Mouse (Mus musculus) cerebellum, adult 2 months (tissue): ENCODE results near the gene Trappc1.

Source experiments
- CTCF ChIP-seq: fragments of 200-500 bp; IDR thresholded peaks from 2 replicates; pipeline ENCODE4 v1.5.1; 2011; ENCODE audit warnings: low read depth, mild to moderate bottlenecking, control low read depth, low read length, moderate library complexity, borderline replicate concordance; ENCODE audit not compliant: insufficient read depth
- POLR2A ChIP-seq: fragments of 200-500 bp; IDR thresholded peaks from 2 replicates; pipeline ENCODE4 v1.6.1; 2011; ENCODE audit warnings: low read length, control low read depth, borderline replicate concordance; ENCODE audit not compliant: insufficient read depth

DNA sequence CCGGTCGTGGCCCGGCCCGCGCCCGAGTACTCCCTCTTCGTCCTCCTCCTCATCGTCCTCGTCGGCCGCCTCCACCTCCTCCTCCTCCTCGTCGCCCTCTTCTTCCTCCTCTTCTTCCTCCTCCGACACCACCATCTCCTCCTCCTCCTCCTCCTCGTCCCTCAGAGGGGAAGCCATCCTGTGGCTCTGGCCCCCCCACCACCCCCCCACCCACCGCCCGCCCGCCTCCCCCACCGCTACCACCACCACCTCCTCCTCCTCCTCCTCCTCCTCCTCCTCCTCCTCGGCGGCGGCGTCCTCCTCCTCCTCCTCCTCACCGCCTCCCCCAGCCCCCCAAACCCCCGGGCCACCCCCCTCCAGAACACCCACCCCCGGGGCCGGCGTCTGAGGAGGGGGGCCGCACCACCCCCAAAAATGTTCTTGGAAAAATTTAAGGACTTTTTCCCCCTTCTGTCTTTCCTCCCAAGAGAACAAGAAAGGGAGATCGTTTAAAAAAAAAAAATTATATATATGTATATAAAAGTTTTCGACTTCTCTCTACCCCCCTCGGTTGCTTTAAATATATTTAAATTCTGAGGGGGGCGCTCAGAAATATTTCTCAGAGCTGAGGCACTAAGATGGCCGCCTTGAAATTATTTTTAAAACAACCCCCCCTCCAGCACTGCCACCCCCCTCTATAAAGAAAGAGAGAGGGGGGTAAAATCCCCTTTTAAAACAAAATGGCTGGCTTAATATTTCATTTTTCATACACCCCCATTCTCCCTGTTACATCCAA lies 45.6 kb downstream of the Trappc1 start, which contains the start of gene Chd3:
- TF ChIP-seq POLR2A (no peak), CTCF (no peak)
